Mouse (Mus musculus) limb, embryonic 10.5 days (tissue): Measurements from ENCODE around the gene Edf1. TPM values are rescaled to one million over a fixed set of nuclear protein-coding genes. Genes with fewer than 3 reads are reported as not detected.

Source experiments
- DNase-seq: peaks from one replicate; pipeline ENCODE4 v3.0.0-alpha.2; 2017; ENCODE audit warnings: low spot score
- H3K27ac ChIP-seq: fragments of 300-500 bp; sonication (generic); 2 replicates; pipeline ENCODE4 v1.5.1; 2016; ENCODE audit warnings: mild to moderate bottlenecking
- H3K27me3 ChIP-seq: fragments of 300-500 bp; sonication (generic); 2 replicates; pipeline ENCODE4 v1.6.1; 2016; ENCODE audit warnings: low read depth, mild to moderate bottlenecking; ENCODE audit not compliant: poor library complexity, severe bottlenecking
- H3K36me3 ChIP-seq: fragments of 300-500 bp; sonication (generic); 2 replicates; pipeline ENCODE4 v1.6.1; 2016; ENCODE audit warnings: mild to moderate bottlenecking, moderate library complexity
- H3K4me1 ChIP-seq: fragments of 300-500 bp; sonication (generic); 2 replicates; pipeline ENCODE4 v1.6.1; 2016
- H3K4me3 ChIP-seq: fragments of 300-500 bp; sonication (generic); 2 replicates; pipeline ENCODE4 v1.5.1; 2016; ENCODE audit warnings: mild to moderate bottlenecking, moderate library complexity
- H3K9me3 ChIP-seq: fragments of 300-500 bp; sonication (generic); replicated peaks from 2 replicates; pipeline ENCODE4 v1.6.1; 2016; ENCODE audit warnings: mild to moderate bottlenecking
- WGBS: fragments of 180-500 bp; shearing (Covaris S2); methylation state at CpG from one replicate; pipeline ENCODE4 v1.1.7; 2016; 5-methylcytosine and 5-hydroxymethylcytosine counted together
- polyA plus RNA-seq: library from polyadenylated mRNA; unstranded; fragments of >200 nt; fragmentation: Nextera tagmentation; extraction: Ambion mirVana; gene quantifications from 2 replicates; pipeline ENCODE4 v1.2.1, GENCODE M21; 2016

Edf1 gene
- polyA plus RNA-seq, 1 experiment from 2014 or later = 307 TPM

- Histone ChIP-seq H3K4me1 (peaks cover 68% of the 10 kb centered on the region), H3K27ac (no peak overlapping the region), H3K4me3 (no peak overlapping the region), H3K36me3 (peaks cover 33% of the 10 kb centered on the region), H3K9me3 (no peaks in the 10 kb centered on the region), H3K27me3 (peaks cover 59% of the 10 kb centered on the region)
- no peak for DNase-seq
- 51% methylated on average over 6 of the region's 6 CpGs for WGBS
These were observed 23.0 kb downstream of the Edf1 start for GRCm38 (mm10) chr2:25580621-25581101.

GRCm38 (mm10) chr2:25581294-25581864 lies 23.7 kb downstream of the Edf1 start, which contains the start of gene Ajm1:
TSS of gene Ajm1 (minus strand) at chr2:25581757.
- Histone ChIP-seq H3K27ac (no peak within 1 kb of the TSS), H3K27me3 (peaks cover 52% of the 10 kb centered on the region), H3K9me3 (no peaks in the 10 kb centered on the region), H3K36me3 (peaks cover 40% of the 10 kb centered on the region), H3K4me3 (peak within 1 kb of the TSS; percentile 44), H3K4me1 (peaks cover 64% of the 10 kb centered on the region)
- DNase-seq = peak; percentile 73
- 7% methylated on average over 19 of the region's 19 CpGs for WGBS

GRCm38 (mm10) chr2:25581901-25582301 lies 24.3 kb downstream of the Edf1 start:
- Histone ChIP-seq H3K36me3 (peaks cover 45% of the 10 kb centered on the region), H3K4me1 (peaks cover 63% of the 10 kb centered on the region), H3K27ac (no peak overlapping the region), H3K27me3 (peaks cover 47% of the 10 kb centered on the region), H3K4me3 (peak overlapping the region; percentile 44; the same call in 1 of the 2 replicates), H3K9me3 (no peaks in the 10 kb centered on the region)
- peak; percentile 37 for DNase-seq
- 47% methylated on average over 6 of the region's 6 CpGs for WGBS

GRCm38 (mm10) chr2:25582466-25583119 lies 24.9 kb downstream of the Edf1 start:
- Histone ChIP-seq H3K9me3 (no peaks in the 10 kb centered on the region), H3K27me3 (peaks cover 40% of the 10 kb centered on the region), H3K36me3 (peaks cover 52% of the 10 kb centered on the region), H3K4me3 (peak overlapping the region; percentile 6; the same call in 1 of the 2 replicates), H3K4me1 (peaks cover 56% of the 10 kb centered on the region), H3K27ac (no peak overlapping the region)
- DNase-seq = peak; percentile 37
- WGBS = 62% methylated on average over 12 of the region's 12 CpGs

GRCm38 (mm10) chr2:25583120-25583481 lies 25.5 kb downstream of the Edf1 start:
- Histone ChIP-seq H3K9me3 (no peaks in the 10 kb centered on the region), H3K36me3 (peaks cover 57% of the 10 kb centered on the region), H3K4me3 (no peak overlapping the region), H3K27ac (no peak overlapping the region), H3K4me1 (peaks cover 51% of the 10 kb centered on the region), H3K27me3 (peaks cover 35% of the 10 kb centered on the region)
- WGBS = 93% methylated on average over 6 of the region's 6 CpGs
- no peak for DNase-seq

- Histone ChIP-seq H3K4me3 (no peak overlapping the region), H3K9me3 (no peaks in the 10 kb centered on the region), H3K4me1 (peaks cover 47% of the 10 kb centered on the region), H3K27ac (no peak overlapping the region), H3K36me3 (peaks cover 62% of the 10 kb centered on the region), H3K27me3 (peaks cover 30% of the 10 kb centered on the region)
- DNase-seq = no peak
- 72% methylated on average over 4 of the region's 4 CpGs for WGBS
These were observed 25.9 kb downstream of the Edf1 start for GRCm38 (mm10) chr2:25583571-25583970.

GRCm38 (mm10) chr2:25584152-25584551 lies 26.5 kb downstream of the Edf1 start:
- Histone ChIP-seq H3K4me1 (peaks cover 41% of the 10 kb centered on the region), H3K9me3 (no peaks in the 10 kb centered on the region), H3K27me3 (peaks cover 24% of the 10 kb centered on the region), H3K27ac (no peak overlapping the region), H3K36me3 (peaks cover 67% of the 10 kb centered on the region), H3K4me3 (no peak overlapping the region)
- WGBS = 94% methylated on average over 3 of the region's 3 CpGs
- no peak for DNase-seq

GRCm38 (mm10) chr2:25584856-25585255 lies 27.2 kb downstream of the Edf1 start:
- WGBS = 92% methylated on average over 4 of the region's 4 CpGs
- Histone ChIP-seq H3K4me3 (no peak overlapping the region), H3K9me3 (no peaks in the 10 kb centered on the region), H3K36me3 (peaks cover 74% of the 10 kb centered on the region), H3K4me1 (peaks cover 34% of the 10 kb centered on the region), H3K27ac (no peak overlapping the region), H3K27me3 (peaks cover 17% of the 10 kb centered on the region)
- DNase-seq = no peak

- H3K9me3 ChIP-seq = no peaks in the 10 kb centered on the region
- peaks cover 30% of the 10 kb centered on the region for H3K4me1 ChIP-seq
- peaks cover 10% of the 10 kb centered on the region for H3K27me3 ChIP-seq
- DNase-seq = no peak
- H3K36me3 ChIP-seq = peaks cover 82% of the 10 kb centered on the region
- no peak overlapping the region for H3K27ac ChIP-seq
- H3K4me3 ChIP-seq = no peak overlapping the region
- WGBS = 88% methylated on average over 3 of the region's 3 CpGs
These were observed 28.0 kb downstream of the Edf1 start for GRCm38 (mm10) chr2:25585601-25586000.

GRCm38 (mm10) chr2:25587290-25587689 lies 29.6 kb downstream of the Edf1 start:
- Histone ChIP-seq H3K27me3 (no peaks in the 10 kb centered on the region), H3K9me3 (no peaks in the 10 kb centered on the region), H3K36me3 (peaks cover 99% of the 10 kb centered on the region), H3K27ac (no peak overlapping the region), H3K4me1 (peaks cover 14% of the 10 kb centered on the region), H3K4me3 (no peak overlapping the region)
- no peak for DNase-seq
- WGBS = 89% methylated on average over 8 of the region's 8 CpGs

- Histone ChIP-seq H3K9me3 (no peaks in the 10 kb centered on the region), H3K4me1 (peaks cover 3% of the 10 kb centered on the region; the same call in 1 of the 2 replicates), H3K27me3 (no peaks in the 10 kb centered on the region), H3K36me3 (peaks cover 99% of the 10 kb centered on the region), H3K27ac (no peak overlapping the region), H3K4me3 (no peak overlapping the region)
- no peak for DNase-seq
- 95% methylated on average over 8 of the region's 8 CpGs for WGBS
These were observed 30.7 kb downstream of the Edf1 start for GRCm38 (mm10) chr2:25588227-25588907.

- no peak overlapping the region for H3K4me3 ChIP-seq
- WGBS = 86% methylated on average over 2 of the region's 2 CpGs
- no peaks in the 10 kb centered on the region for H3K9me3 ChIP-seq
- H3K36me3 ChIP-seq = peaks cover 98% of the 10 kb centered on the region
- no peak overlapping the region for H3K27ac ChIP-seq
- DNase-seq = no peak
- no peaks in the 10 kb centered on the region for H3K4me1 ChIP-seq
- no peaks in the 10 kb centered on the region for H3K27me3 ChIP-seq
These were observed 34.2 kb downstream of the Edf1 start for GRCm38 (mm10) chr2:25591863-25592262.
